Mouse (Mus musculus) liver, adult 2 months (tissue): Measurements from ENCODE around the gene Ugt1a6b.

Source experiments
- CTCF ChIP-seq: fragments of 200-500 bp; IDR thresholded peaks from 2 replicates; pipeline ENCODE4 v1.5.1; 2011; ENCODE audit warnings: low read depth, low read length, control low read depth
- POLR2A ChIP-seq: fragments of 200-500 bp; IDR thresholded peaks from 2 replicates; pipeline ENCODE4 v1.6.1; 2011; ENCODE audit warnings: low read length, control low read depth; ENCODE audit not compliant: insufficient read depth; ENCODE audit errors: extremely low read depth

- no peak for TF ChIP-seq CTCF
- no peak for TF ChIP-seq POLR2A
These were observed 137.0 kb downstream of the Ugt1a6b start for GRCm38 (mm10) chr1:88240072-88240471.
